Mouse (Mus musculus) liver, embryonic 14 days (tissue): ENCODE measurements around the gene Nfya. TPM values are rescaled to one million over a fixed set of nuclear protein-coding genes. Genes with fewer than 3 reads are reported as not detected.

Experiments used
- polyA plus RNA-seq: library from polyadenylated mRNA; depleted of rRNA; stranded (reverse); fragments of >200 nt; gene quantifications from 2 replicates; pipeline ENCODE4 v1.2.3, GENCODE M21; 2012; rRNA removed

The Nfya gene
- polyA plus RNA-seq: 29.1 and 32.4 TPM in 2 replicates

GRCm38 (mm10) chr17:48409380-48410298, at the start of gene Nfya, which contains the start of gene Oard1:
Gene Nfya (minus strand): TSS chr17:48409906.
Gene Oard1 (plus strand): TSS chr17:48410014.

GRCm38 (mm10) chr17:48454688-48455087, 45.0 kb upstream of the Nfya start, which contains the start of gene Unc5cl:
Gene Unc5cl (plus strand): TSS chr17:48454901.

GRCm38 (mm10) chr17:48451353-48451675, 41.6 kb upstream of the Nfya start, which contains the start of gene Tspo2:
Gene Tspo2 (minus strand): TSS chr17:48451522.

GRCm38 (mm10) chr17:48432158-48432980, 22.7 kb upstream of the Nfya start, which contains the start of gene Apobec2:
Gene Apobec2 (minus strand): TSS chr17:48432930.

GRCm38 (mm10) chr17:48359616-48360015, 50.1 kb downstream of the Nfya start, which contains the start of gene Treml1:
Gene Treml1 (plus strand): TSS chr17:48359916.

GRCm38 (mm10) chr17:48346231-48346630, 63.5 kb downstream of the Nfya start, which contains the start of gene Trem2:
Gene Trem2 (plus strand): TSS chr17:48346401.

Other genes with a start within 250 kb of the Nfya start
- gene A530064D06Rik, start 242.6 kb downstream of the Nfya start, polyA plus RNA-seq: 0.24 and 0.25 TPM in 2 replicates
- gene Trem1, start 177.1 kb downstream of the Nfya start, polyA plus RNA-seq: 0.40 and 0.50 TPM in 2 replicates
- gene Trem3, start 162.1 kb downstream of the Nfya start, polyA plus RNA-seq: 1.5 and 2.4 TPM in 2 replicates
- gene Treml4, start 145.6 kb downstream of the Nfya start, polyA plus RNA-seq: 3.8 and 5.1 TPM in 2 replicates
- gene Treml2, start 110.4 kb downstream of the Nfya start, polyA plus RNA-seq: 10.0 and 11.8 TPM in 2 replicates
- 1.7 and 2.1 TPM in 2 replicates for gene B430306N03Rik, start 93.8 kb downstream of the Nfya start, polyA plus RNA-seq
- gene Trem2, start 63.5 kb downstream of the Nfya start, polyA plus RNA-seq: 2.4 and 3.3 TPM in 2 replicates
- gene Treml1, start 50.0 kb downstream of the Nfya start, polyA plus RNA-seq: 16.0 and 16.5 TPM in 2 replicates
- gene Oard1, start 108 bp upstream of the Nfya start, polyA plus RNA-seq: 30.8 and 34.0 TPM in 2 replicates
- gene Apobec2, start 23.0 kb upstream of the Nfya start, polyA plus RNA-seq: 0.22 and 1.00 TPM in 2 replicates
- gene Tspo2, start 41.6 kb upstream of the Nfya start, polyA plus RNA-seq: 159 and 194 TPM in 2 replicates
- gene Unc5cl, start 45.0 kb upstream of the Nfya start, polyA plus RNA-seq: 3.9 and 4.6 TPM in 2 replicates